Comparison of ENCODE assay signal across 20 mouse cellular contexts in genomic region chr15:8842129-8842528, GRCm38 (mm10).
"Had no signal": no experiment of that assay in that cellular context is flagged by ENCODE, and none has a peak within 500 bp of the region (broad histone marks: within the 10 kb centered on the region; RNA-seq: fewer than 3 reads in every experiment).

No protein-coding gene starts in this region.

- H3K27me3 ChIP-seq: limb, embryonic 15.5 days; lung, embryonic 15.5 days; midbrain, embryonic 13.5 days had no signal

- H3K4me3 ChIP-seq: limb, embryonic 15.5 days; lung, embryonic 15.5 days; midbrain, embryonic 13.5 days had no signal

- H3K9ac ChIP-seq: limb, embryonic 15.5 days; liver, embryonic 14.5 days; liver, postnatal 0 days; lung, embryonic 15.5 days; midbrain, embryonic 13.5 days had no signal

- ATAC-seq: liver, postnatal 0 days; midbrain, embryonic 13.5 days; midbrain, embryonic 16.5 days had no signal

- H3K27ac ChIP-seq: limb, embryonic 15.5 days; liver, embryonic 14.5 days; lung, embryonic 15.5 days; midbrain, embryonic 13.5 days; stomach, postnatal 0 days had no signal

- H3K4me2 ChIP-seq: limb, embryonic 15.5 days; liver, embryonic 11.5 days; lung, embryonic 15.5 days; midbrain, embryonic 13.5 days had no signal

- H3K9me3 ChIP-seq: limb, embryonic 15.5 days; lung, embryonic 15.5 days; midbrain, embryonic 13.5 days had no signal

- H3K36me3 ChIP-seq: limb, embryonic 15.5 days; lung, embryonic 15.5 days; midbrain, embryonic 13.5 days had no signal

- DNase-seq: kidney, adult 18-20 months; kidney, adult 9 months; kidney, postnatal 14 days; kidney, postnatal 4 days; left cerebral cortex, postnatal 4 days; liver, postnatal 0 days; lung, postnatal 10 days; lung, postnatal 4 days; right cerebral cortex, postnatal 14 days; right cerebral cortex, postnatal 4 days; thymus, adult 2 months; thymus, postnatal 14 days; thymus, postnatal 4 days had no signal

- H3K4me1 ChIP-seq: limb, embryonic 15.5 days; midbrain, embryonic 13.5 days had no signal
